Mouse (Mus musculus) adipocyte (in vitro differentiated cells): ENCODE measurements around the gene Ttc39a.

Experiments used
- DNase-seq: peaks from one replicate; pipeline ENCODE4 v3.0.0-alpha.2; 2016; ENCODE audit warnings: low spot score

The Ttc39a gene

DNA sequence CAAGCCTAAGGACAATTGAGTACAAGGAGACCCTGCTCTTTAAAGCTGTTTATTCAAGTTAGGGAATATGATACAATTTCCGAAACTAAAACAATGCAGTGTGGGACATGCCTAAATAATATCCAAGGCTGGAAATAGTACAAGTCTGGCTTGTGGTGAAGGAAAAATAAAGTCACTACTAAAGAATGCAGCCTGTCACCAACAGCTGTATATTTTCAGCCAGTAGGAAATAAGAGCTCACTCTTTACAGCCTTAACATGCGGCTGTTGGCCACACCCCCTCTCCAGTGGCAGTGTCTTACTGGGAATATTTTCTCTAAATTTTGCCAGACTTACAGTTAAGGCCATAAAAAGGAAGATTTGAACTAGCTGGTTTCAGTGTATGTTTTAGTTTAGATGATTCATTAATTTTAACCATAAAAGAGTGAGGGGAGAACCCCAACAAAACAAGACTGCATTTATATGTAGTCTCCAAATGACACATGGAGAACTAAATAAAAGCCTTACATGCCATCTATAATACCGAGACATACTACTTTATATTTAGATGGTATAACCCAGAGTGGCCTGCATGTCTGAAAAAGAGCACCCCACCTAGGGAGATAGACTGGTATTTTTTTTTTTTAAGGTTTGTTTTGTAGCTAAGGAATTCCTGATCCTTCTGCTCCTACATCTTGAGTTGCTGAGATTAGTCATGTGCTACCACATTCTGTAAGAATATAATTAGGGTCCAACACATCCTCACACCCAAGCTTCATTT lies 54.2 kb downstream of the Ttc39a start:
- peak; percentile 56 for DNase-seq

DNA sequence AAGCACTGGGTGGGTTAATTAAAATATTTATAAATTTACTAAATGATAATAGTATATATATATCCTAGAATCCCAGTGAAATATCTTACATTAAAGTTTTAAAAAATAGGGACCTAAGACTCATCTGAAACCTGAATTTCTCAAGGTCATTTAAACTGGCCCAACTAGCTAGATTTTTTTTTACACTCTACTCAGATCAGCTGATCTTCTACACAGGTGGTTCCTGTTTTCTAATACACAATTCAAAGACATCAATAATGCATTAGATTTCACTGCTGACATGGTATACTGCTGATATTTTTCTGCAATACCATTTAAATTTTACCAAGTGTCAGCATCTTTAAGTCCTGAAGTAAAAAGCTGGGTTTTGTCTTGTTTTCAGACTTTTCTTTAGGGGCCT lies 57.5 kb downstream of the Ttc39a start:
- DNase-seq: no peak

DNA sequence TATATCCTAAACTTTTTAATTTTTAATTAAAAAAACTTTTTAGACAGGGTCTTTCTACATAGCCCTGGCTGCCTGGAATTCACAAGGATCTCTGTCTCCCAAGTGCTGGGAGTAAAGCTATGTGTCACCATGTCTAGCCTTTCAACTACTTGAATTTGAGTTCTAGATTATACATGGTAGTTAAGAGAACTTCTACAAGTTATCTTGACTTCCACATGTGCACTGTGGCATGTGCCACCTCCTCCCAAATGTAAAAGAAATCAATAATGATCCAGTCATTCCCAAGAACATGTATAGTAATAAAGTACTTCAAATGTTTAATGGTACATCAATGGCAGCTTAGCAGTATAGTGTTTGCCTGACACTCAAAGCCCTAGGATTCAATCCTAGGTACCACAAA lies 61.3 kb downstream of the Ttc39a start:
- no peak for DNase-seq

DNA sequence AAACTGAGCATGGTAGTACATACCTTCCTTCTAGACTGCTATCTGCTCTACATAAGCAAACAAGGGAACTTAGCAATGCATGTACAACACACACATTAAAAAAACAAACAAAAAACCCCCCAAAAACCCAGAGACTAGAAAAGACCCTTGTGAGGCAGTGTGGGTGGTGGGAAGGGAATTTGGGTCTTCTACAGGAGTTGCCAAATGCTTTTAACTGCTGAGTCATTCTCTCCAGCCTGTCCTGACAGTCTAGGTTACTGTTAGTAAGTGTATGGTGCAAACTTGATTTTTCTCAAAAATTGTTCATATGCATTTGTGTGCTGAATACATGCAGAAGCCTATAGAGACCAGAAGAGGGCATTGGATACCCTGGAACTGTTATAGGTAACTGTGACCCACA lies 65.2 kb downstream of the Ttc39a start:
- no peak for DNase-seq

DNA sequence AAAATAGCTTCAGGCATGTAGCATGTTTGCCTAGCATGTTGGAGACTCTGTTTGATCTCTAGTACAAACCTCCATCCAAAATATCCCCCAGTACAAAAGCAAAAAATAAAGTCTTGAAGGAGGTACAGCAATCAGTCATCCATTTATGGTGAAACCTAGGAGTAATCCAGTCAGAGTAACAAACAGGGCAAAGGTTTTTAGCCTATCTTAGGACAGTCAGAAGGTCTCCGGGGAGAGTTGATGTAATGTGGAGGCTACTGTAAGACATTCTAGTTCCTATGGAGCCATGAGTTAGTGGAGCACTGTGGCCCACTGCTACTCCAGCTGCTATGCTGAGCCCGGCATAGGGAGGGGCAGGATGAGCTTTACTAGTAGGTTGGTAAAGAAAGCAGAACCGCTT lies 66.1 kb downstream of the Ttc39a start:
- peak; percentile 67 for DNase-seq

DNA sequence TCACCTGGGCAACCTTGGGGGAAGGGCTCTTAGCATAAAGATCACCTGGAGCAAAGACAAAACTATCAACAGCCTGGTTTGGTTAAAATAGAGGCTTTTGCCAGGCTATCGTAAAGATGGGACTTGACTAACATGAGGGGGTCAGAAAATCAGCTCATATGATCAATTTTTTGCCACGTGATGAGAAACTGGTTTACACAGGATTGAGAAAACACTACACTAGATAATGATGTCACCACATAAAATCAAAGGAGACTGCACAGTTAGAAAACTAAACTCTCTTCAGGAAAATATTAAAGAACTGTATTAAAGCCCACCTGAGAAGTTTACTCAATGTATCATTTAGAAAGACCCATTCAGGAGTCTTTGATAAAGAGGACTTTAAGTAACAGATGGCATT lies 68.7 kb downstream of the Ttc39a start:
- DNase-seq: peak; percentile 37

DNA sequence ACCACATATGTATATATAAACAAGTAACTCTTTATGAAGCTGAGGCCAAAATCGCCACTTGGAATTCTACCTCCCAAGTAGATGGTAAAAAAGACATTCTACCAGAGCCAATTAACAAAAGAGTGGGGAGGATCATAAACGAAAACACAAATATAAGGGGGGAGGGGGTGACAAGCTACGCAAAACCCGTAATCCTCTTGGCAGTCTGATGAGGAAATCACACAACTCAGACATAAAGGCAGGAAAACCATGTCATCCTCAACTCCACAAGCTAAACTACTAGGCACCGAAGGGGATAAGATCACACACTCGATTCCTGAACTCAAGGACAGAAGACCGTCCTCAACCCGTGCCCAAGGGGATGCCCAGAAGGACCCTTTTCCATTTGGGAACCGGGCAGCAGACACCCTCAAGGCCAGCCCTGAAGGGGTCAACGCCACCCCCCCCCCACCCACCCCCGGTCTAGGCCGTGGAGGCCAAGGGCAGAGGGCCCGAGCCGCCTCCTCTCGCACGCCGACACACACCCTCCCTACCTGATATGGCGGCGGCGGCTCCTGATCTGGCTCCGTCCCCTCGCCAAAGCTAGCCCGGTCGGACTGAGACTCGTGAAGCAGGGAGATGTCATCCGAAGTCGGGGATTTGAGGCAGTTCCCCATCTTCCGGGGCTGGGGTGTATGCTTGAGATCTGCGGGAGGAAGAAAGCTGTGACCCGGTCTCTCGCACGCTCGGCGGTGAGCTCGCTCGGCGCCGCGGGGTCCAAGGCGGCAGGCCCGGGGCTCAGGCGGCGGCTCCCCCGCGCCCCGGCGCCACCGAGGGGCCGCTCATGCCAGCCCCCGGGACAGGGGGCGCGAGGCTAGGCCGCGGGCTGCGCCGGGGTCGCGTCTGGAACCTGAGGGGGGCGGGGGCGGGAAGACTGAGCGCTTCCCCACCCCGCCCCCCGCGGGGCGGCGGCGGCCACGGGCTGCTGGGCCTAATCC lies 69.4 kb downstream of the Ttc39a start:
- peak; percentile 63 for DNase-seq

DNA sequence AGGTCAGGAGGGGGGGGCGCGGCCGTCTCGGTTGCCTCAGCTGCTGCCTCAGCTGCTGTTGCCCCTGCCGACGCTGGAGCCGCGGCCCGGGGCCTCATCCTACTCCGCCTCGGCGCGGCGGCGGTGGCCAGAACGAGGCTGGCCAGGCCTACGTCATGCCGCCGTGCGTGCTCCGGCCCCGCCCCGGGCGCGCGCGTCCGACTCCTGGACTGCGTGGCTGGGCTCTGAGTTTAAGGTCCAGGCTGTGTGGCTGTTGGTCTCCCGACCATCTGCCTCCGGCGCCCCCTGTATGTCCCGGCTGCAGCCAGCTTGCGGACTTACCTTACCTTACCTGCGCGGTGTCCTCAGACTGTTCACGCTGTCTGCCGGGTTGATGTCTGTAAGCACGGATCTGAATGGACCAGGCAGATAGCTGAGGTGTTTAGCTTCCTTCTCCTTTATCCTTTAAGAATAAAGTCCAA lies 70.2 kb downstream of the Ttc39a start:
- DNase-seq: peak; percentile 83

DNA sequence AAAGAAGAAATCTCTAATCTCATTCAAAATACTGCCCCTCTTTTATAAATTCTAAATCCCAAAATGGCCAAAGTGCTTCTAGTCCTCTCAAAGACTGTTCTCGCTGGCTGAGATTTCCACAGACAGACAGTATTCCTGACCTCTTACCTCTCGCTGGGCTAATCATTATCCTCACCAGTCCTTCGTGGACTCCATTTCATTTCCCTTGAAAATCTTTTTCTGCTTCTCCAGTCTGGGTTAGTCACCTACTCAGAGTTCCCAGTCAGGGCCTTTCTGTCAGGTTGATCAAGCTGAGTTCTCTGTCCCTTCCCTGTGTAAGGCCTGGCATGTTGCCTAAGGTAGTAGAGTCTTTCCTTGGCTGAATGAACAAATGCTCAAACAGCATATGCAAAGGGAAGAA lies 71.0 kb downstream of the Ttc39a start:
- DNase-seq: no peak

DNA sequence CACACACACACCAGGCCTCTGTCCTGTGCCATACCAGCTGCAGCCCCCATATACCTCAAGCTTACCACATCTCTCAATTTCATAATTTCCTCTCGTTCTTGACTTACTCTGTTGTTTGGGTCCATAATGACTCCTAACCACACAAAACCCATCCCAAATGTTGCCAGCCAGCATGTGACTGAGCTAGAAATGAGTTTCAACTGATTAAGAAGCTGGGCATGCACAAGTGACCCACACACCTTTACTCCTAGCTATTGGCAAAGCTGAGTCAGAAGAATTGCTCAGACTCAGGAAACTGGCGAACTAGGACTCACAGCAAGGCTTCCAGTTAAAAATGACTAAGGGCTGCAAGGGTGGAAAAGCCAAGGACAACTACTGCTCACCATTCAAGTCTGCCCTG lies 75.0 kb downstream of the Ttc39a start:
- DNase-seq: no peak

DNA sequence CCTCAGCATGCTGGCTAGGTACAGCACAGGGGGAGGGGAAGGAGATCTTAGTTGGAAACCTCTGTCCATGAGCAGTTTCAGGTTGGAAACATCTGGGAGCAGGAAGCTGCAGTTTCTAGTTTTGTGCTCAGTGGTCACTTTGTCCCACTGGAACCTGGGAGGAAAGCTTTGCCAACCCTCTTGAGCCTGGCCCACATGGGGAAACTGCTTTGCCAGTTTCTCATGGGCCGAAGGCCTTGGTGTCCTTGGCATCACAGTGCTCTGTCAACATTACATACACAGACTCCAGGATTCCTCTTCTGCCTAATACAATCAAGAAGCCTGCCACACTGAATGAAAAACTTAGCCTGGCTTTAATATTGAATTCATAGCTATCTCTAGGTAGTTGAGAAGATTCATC lies 76.3 kb downstream of the Ttc39a start:
- peak; percentile 52 for DNase-seq

DNA sequence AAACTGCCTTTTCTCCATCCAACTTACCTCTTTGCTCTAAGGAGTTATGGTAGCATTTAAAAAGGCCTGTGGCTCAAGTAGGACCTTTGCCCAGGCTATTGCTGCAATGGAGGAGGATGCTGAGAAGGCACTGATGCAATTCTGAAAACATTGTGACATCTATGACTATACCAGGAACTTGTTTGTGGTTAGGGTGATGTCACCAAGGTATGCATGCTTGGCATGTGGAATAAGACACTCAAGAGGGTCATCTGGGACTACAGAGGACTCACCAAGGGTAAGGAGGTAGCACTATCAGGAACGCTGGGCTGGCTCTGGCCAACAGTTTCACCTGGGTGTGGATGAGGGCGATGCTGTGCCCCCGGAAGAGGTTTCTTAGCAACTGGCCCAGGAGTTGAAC lies 78.2 kb downstream of the Ttc39a start, which contains the start of gene Rnf11:
Gene Rnf11, minus strand, starts transcription at position 108 of the 400 bp plus-strand sequence.
- peak; percentile 69 for DNase-seq

DNA sequence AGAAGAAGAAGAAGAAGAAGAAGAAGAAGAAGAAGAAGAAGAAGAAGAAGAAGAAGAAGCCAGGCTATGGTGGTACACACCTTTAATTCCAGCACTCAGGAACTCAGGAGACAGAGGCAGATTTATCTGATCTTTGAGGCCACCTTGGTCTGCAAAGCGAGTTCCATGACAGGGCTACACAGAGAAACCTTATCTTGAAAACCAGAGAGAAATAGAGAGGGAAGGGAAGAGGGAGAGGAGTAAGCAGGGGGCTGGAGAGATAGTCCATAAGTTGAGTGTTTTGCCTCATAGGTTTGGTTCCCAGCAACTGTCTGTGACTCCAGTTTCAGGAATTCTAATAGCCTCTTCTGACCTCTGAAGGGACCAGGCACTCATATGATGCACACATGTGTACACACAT lies 82.4 kb downstream of the Ttc39a start:
- DNase-seq: no peak

DNA sequence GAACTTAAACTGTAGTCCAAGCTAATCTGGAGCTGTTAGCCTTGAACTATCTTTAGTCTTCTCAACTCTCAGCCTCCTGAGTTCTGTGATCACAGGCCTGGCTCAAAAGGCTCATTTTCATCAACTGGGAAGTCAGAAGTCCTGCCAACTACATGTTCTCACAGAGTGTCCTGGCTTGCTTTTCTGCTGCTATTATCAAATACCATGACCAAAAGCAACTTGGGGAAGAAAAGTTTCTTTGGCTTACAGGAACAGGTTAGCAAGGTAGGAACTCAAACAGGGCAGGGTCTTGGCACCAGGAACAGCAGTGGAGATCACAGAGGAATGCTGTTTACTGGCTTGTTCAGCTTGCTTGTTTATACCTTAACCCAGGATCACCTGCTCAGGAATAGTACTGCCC lies 87.2 kb downstream of the Ttc39a start:
- no peak for DNase-seq
